Mouse (Mus musculus): ENCODE results near the gene Nt5c3b. TPM values are rescaled to one million over a fixed set of nuclear protein-coding genes. Genes with fewer than 3 reads are reported as not detected.

Nt5c3b gene
- polyA plus RNA-seq, 1 experiment from 2014 or later = 173 TPM

Small RNAs within 50 kb of the gene (microRNA-seq; reads per million reads assigned to microRNA genes)
- gene Gm27374 = not detected
- gene Mir7116 = not detected

Other genes starting within 250 kb of the Nt5c3b start
- gene Krt9, start 248.6 kb downstream of the Nt5c3b start, polyA plus RNA-seq (2016; fragmentation: Nextera tagmentation; extraction: Ambion mirVana) = not detected in 2 replicates
- 110 and 120 TPM in 2 replicates for gene Krt14, start 234.3 kb downstream of the Nt5c3b start, polyA plus RNA-seq (2016; fragmentation: Nextera tagmentation; extraction: Ambion mirVana)
- gene Krt16, start 192.9 kb downstream of the Nt5c3b start, polyA plus RNA-seq (2016; fragmentation: Nextera tagmentation; extraction: Ambion mirVana) = not detected in 2 replicates
- gene Krt17, start 180.8 kb downstream of the Nt5c3b start, polyA plus RNA-seq (2016; fragmentation: Nextera tagmentation; extraction: Ambion mirVana) = 8.1 and 12.4 TPM in 2 replicates
- gene Krt42, start 171.9 kb downstream of the Nt5c3b start, polyA plus RNA-seq (2016; fragmentation: Nextera tagmentation; extraction: Ambion mirVana) = not detected in 2 replicates
- gene Eif1, start 121.9 kb downstream of the Nt5c3b start, polyA plus RNA-seq (2016; fragmentation: Nextera tagmentation; extraction: Ambion mirVana) = 1,469 and 1,519 TPM in 2 replicates
- gene Gast, start 107.4 kb downstream of the Nt5c3b start, polyA plus RNA-seq (2016; fragmentation: Nextera tagmentation; extraction: Ambion mirVana) = not detected in 2 replicates
- 10.6 and 13.4 TPM in 2 replicates for gene Hap1, start 85.7 kb downstream of the Nt5c3b start, polyA plus RNA-seq (2016; fragmentation: Nextera tagmentation; extraction: Ambion mirVana)
- 70.6 and 74.0 TPM in 2 replicates for gene Jup, start 44.0 kb downstream of the Nt5c3b start, polyA plus RNA-seq (2016; fragmentation: Nextera tagmentation; extraction: Ambion mirVana)
- gene P3h4, start 27.0 kb downstream of the Nt5c3b start, polyA plus RNA-seq (2016; fragmentation: Nextera tagmentation; extraction: Ambion mirVana) = 51.4 and 55.3 TPM in 2 replicates
- 109 and 113 TPM in 2 replicates for gene Fkbp10, start 26.1 kb downstream of the Nt5c3b start, polyA plus RNA-seq (2016; fragmentation: Nextera tagmentation; extraction: Ambion mirVana)
- 1.3 TPM in 2 replicates for gene Klhl10, start 109 bp upstream of the Nt5c3b start, polyA plus RNA-seq (2016; fragmentation: Nextera tagmentation; extraction: Ambion mirVana)
- gene Klhl11, start 30.9 kb upstream of the Nt5c3b start, polyA plus RNA-seq (2016; fragmentation: Nextera tagmentation; extraction: Ambion mirVana) = 12.7 and 13.4 TPM in 2 replicates
- 201 and 203 TPM in 2 replicates for gene Acly, start 86.2 kb upstream of the Nt5c3b start, polyA plus RNA-seq (2016; fragmentation: Nextera tagmentation; extraction: Ambion mirVana)
- 0.73 and 1.8 TPM in 2 replicates for gene Ttc25, start 103.8 kb upstream of the Nt5c3b start, polyA plus RNA-seq (2016; fragmentation: Nextera tagmentation; extraction: Ambion mirVana)
- gene Cnp, start 133.1 kb upstream of the Nt5c3b start, polyA plus RNA-seq (2016; fragmentation: Nextera tagmentation; extraction: Ambion mirVana) = 36.2 and 37.2 TPM in 2 replicates
- 80.6 and 83.7 TPM in 2 replicates for gene Nkiras2, start 177.4 kb upstream of the Nt5c3b start, polyA plus RNA-seq (2016; fragmentation: Nextera tagmentation; extraction: Ambion mirVana)
- gene Dnajc7, start 178.4 kb upstream of the Nt5c3b start, polyA plus RNA-seq (2016; fragmentation: Nextera tagmentation; extraction: Ambion mirVana) = 280 and 292 TPM in 2 replicates